Mouse (Mus musculus): Measurements from ENCODE around the gene Zfp296. TPM values are rescaled to one million over a fixed set of nuclear protein-coding genes. Genes with fewer than 3 reads are reported as not detected.
A peak's percentile ranks its signal among the peaks of the same experiment; 100 is the strongest.

The Zfp296 gene
- polyA plus RNA-seq, 1 experiment from 2014 or later, result 0.34 TPM

GRCm38 (mm10) chr7:19620811-19621210 lies 43.7 kb downstream of the Zfp296 start:
- H3K9ac ChIP-seq, result no peak overlapping the region
- H3K27ac ChIP-seq, result no peak overlapping the region
- no peak overlapping the region for H3K4me2 ChIP-seq
- no peaks in the 10 kb centered on the region for H3K9me3 ChIP-seq
- ATAC-seq (ENCODE audit: low FRiP score), result no peak
- WGBS, result 91% methylated on average over 7 of the region's 7 CpGs
- no peaks in the 10 kb centered on the region for H3K36me3 ChIP-seq (replicated peaks)
- H3K27me3 ChIP-seq, result peaks cover 14% of the 10 kb centered on the region
- H3K4me1 ChIP-seq, result peaks cover 7% of the 10 kb centered on the region
- no peak overlapping the region for H3K4me3 ChIP-seq (replicated peaks)

DNA sequence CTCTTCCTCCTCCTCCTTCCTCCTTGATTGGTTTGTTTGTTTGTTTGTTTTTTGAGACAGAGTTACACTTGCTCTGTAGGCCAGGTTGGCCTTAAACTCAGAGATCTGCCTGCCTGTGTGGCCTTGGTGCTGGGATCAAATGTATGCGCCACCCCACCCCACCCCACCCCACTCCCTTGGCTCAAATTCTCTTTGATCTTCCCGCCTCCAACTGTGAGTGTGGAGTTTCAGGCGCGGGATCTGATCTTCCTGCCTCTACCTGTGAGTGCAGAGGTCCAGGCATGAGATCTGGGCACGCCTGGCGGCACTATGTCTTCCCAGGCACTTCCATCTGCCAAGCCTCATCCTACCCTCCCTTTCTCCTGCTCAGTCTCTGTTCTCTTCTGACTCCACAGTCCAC lies 45.2 kb downstream of the Zfp296 start:
- WGBS, result 42% methylated on average over 6 of the region's 6 CpGs
- no peaks in the 10 kb centered on the region for H3K9me3 ChIP-seq
- no peak overlapping the region for H3K27ac ChIP-seq
- H3K4me1 ChIP-seq, result peaks cover 7% of the 10 kb centered on the region
- no peak overlapping the region for H3K9ac ChIP-seq
- no peak overlapping the region for H3K4me3 ChIP-seq (replicated peaks)
- no peak overlapping the region for H3K4me2 ChIP-seq
- peaks cover 14% of the 10 kb centered on the region for H3K27me3 ChIP-seq
- ATAC-seq (ENCODE audit: low FRiP score), result no peak
- H3K36me3 ChIP-seq (replicated peaks), result no peaks in the 10 kb centered on the region

DNA sequence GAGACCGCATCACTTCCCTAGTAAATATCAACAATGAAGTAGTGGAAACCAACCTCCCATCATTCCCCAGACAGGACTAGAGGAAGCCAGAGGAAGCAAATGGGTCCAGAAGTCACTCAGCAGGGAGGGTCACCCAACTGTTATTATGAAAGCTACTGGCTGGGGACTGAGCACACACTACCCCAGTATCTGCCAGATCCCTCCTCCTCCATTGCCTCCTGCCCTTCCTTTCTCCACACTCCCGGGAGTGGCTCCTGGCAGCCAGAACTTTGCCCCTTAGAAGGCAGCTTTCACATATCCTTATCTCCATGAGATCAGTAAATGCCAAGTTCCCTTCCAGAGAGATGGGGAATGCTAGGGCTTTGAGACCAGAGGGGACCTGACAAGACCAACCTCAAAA lies 46.3 kb downstream of the Zfp296 start:
- Histone ChIP-seq H3K27me3 (peaks cover 14% of the 10 kb centered on the region), H3K27ac (no peak overlapping the region), H3K4me2 (no peak overlapping the region), H3K4me1 (peaks cover 10% of the 10 kb centered on the region), H3K4me3 (replicated peaks) (no peak overlapping the region), H3K9me3 (no peaks in the 10 kb centered on the region), H3K36me3 (replicated peaks) (no peaks in the 10 kb centered on the region), H3K9ac (no peak overlapping the region)
- 75% methylated on average over 2 of the region's 2 CpGs for WGBS
- no peak for ATAC-seq (ENCODE audit: low FRiP score)

DNA sequence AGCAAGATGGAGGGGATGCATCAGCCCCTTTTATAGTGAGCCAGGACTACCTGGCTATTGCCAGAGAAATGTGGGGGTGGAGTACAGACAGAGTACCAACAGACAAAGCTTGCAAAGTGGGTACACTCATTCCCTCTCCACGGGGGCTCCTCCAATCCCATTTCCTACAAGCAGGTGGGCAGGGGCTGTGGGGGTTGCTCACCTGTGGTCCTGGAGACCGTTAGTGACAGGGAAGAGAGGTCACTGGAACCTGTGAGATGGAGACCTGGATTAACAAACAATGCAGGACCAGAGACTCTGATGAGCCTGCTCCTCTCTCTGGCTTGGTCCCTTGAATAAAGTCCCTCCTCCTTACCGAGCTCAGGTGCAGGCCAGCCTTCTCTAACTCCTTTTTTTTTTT lies 50.6 kb downstream of the Zfp296 start:
- Histone ChIP-seq H3K4me1 (peaks cover 11% of the 10 kb centered on the region; the same call in 1 of the 2 replicates), H3K27ac (no peak overlapping the region), H3K4me2 (peak overlapping the region; percentile 95; the same call in 1 of the 2 replicates), H3K4me3 (replicated peaks) (no peak overlapping the region), H3K9ac (no peak overlapping the region), H3K9me3 (no peaks in the 10 kb centered on the region), H3K27me3 (no peaks in the 10 kb centered on the region), H3K36me3 (replicated peaks) (peaks cover 10% of the 10 kb centered on the region)
- no peak for ATAC-seq (ENCODE audit: low FRiP score)
- 61% methylated on average over 3 of the region's 3 CpGs for WGBS

- peak overlapping the region; percentile 72 for H3K4me3 ChIP-seq (replicated peaks)
- peak overlapping the region; percentile 78; the same call in 1 of the 2 replicates for H3K27ac ChIP-seq
- H3K9me3 ChIP-seq, result no peaks in the 10 kb centered on the region
- ATAC-seq (ENCODE audit: low FRiP score), result no peak
- peaks cover 14% of the 10 kb centered on the region for H3K36me3 ChIP-seq (replicated peaks)
- peaks cover 11% of the 10 kb centered on the region; the same call in 1 of the 2 replicates for H3K4me1 ChIP-seq
- peak overlapping the region; percentile 95 for H3K4me2 ChIP-seq
- no peak overlapping the region for H3K9ac ChIP-seq
- 18% methylated on average over 17 of the region's 17 CpGs for WGBS
- H3K27me3 ChIP-seq, result no peaks in the 10 kb centered on the region
Observed at GRCm38 (mm10) chr7:19628192-19628535, 51.1 kb downstream of the Zfp296 start.

- no peaks in the 10 kb centered on the region for H3K27me3 ChIP-seq
- H3K4me2 ChIP-seq, result peak overlapping the region; percentile 95
- peak; percentile 90 for ATAC-seq (ENCODE audit: low FRiP score)
- 2% methylated on average over 50 of the region's 57 CpGs for WGBS
- peaks cover 11% of the 10 kb centered on the region; the same call in 1 of the 2 replicates for H3K4me1 ChIP-seq
- peak overlapping the region; percentile 78 for H3K27ac ChIP-seq
- H3K9me3 ChIP-seq, result no peaks in the 10 kb centered on the region
- peak overlapping the region; percentile 58; the same call in 1 of the 2 replicates for H3K9ac ChIP-seq
- H3K4me3 ChIP-seq (replicated peaks), result peak overlapping the region; percentile 72
- peaks cover 20% of the 10 kb centered on the region for H3K36me3 ChIP-seq (replicated peaks)
Observed at GRCm38 (mm10) chr7:19628536-19629360, 51.7 kb downstream of the Zfp296 start.

GRCm38 (mm10) chr7:19629361-19629734 lies 52.3 kb downstream of the Zfp296 start, which contains the start of gene Relb:
Gene Relb, minus strand, starts transcription at chr7:19629438.
- H3K27ac ChIP-seq, result peak within 1 kb of the TSS; percentile 78
- WGBS, result 1% methylated on average over 26 of the region's 41 CpGs

More at GRCm38 (mm10) chr7:19629361-19629734, 52.3 kb downstream of the Zfp296 start, which contains the start of gene Relb:
- Histone ChIP-seq H3K4me3 (replicated peaks) (peak within 1 kb of the TSS; percentile 72), H3K9ac (peak within 1 kb of the TSS; percentile 58; the same call in 1 of the 2 replicates), H3K27me3 (no peaks in the 10 kb centered on the region), H3K4me1 (peaks cover 11% of the 10 kb centered on the region; the same call in 1 of the 2 replicates), H3K4me2 (peak within 1 kb of the TSS; percentile 95), H3K9me3 (no peaks in the 10 kb centered on the region), H3K36me3 (replicated peaks) (peaks cover 26% of the 10 kb centered on the region)
- ATAC-seq (ENCODE audit: low FRiP score), result peak; percentile 78

Other genes starting within 250 kb of the Zfp296 start
- 89.7 and 100 TPM in 2 replicates for gene Ercc1, start 232.5 kb upstream of the Zfp296 start, polyA plus RNA-seq (2016; fragmentation: Nextera tagmentation; extraction: Ambion mirVana)
- gene Cd3eap, start 217.8 kb upstream of the Zfp296 start, polyA plus RNA-seq (2016; fragmentation: Nextera tagmentation; extraction: Ambion mirVana), result 24.7 and 24.8 TPM in 2 replicates
- gene Ppp1r13l, start 217.5 kb upstream of the Zfp296 start, polyA plus RNA-seq (2016; fragmentation: Nextera tagmentation; extraction: Ambion mirVana), result 4.8 and 5.3 TPM in 2 replicates
- 23.3 and 23.7 TPM in 2 replicates for gene Ercc2, start 195.3 kb upstream of the Zfp296 start, polyA plus RNA-seq (2016; fragmentation: Nextera tagmentation; extraction: Ambion mirVana)
- gene Klc3, start 173.2 kb upstream of the Zfp296 start, polyA plus RNA-seq (2016; fragmentation: Nextera tagmentation; extraction: Ambion mirVana), result 2.8 and 5.4 TPM in 2 replicates
- gene Ckm, start 172.5 kb upstream of the Zfp296 start, polyA plus RNA-seq (2016; fragmentation: Nextera tagmentation; extraction: Ambion mirVana), result not detected in 2 replicates
- 14.0 and 14.3 TPM in 2 replicates for gene Mark4, start 118.5 kb upstream of the Zfp296 start, polyA plus RNA-seq (2016; fragmentation: Nextera tagmentation; extraction: Ambion mirVana)
- 0.51 and 0.69 TPM in 2 replicates for gene Exoc3l2, start 114.0 kb upstream of the Zfp296 start, polyA plus RNA-seq (2016; fragmentation: Nextera tagmentation; extraction: Ambion mirVana)
- 3.5 and 3.9 TPM in 2 replicates for gene Bloc1s3, start 68.9 kb upstream of the Zfp296 start, polyA plus RNA-seq (2016; fragmentation: Nextera tagmentation; extraction: Ambion mirVana)
- gene Trappc6a, start 68.9 kb upstream of the Zfp296 start, polyA plus RNA-seq (2016; fragmentation: Nextera tagmentation; extraction: Ambion mirVana), result 43.6 and 47.5 TPM in 2 replicates
- gene Nkpd1, start 59.4 kb upstream of the Zfp296 start, polyA plus RNA-seq (2016; fragmentation: Nextera tagmentation; extraction: Ambion mirVana), result 0.17 TPM in 1 of 2 replicates, not detected in the other
- gene Ppp1r37, start 14.2 kb upstream of the Zfp296 start, polyA plus RNA-seq (2016; fragmentation: Nextera tagmentation; extraction: Ambion mirVana), result 34.9 and 35.4 TPM in 2 replicates
- gene Gemin7, start 308 bp downstream of the Zfp296 start, polyA plus RNA-seq (2016; fragmentation: Nextera tagmentation; extraction: Ambion mirVana), result 120 and 125 TPM in 2 replicates
- 66.3 and 67.6 TPM in 2 replicates for gene Clasrp, start 27.2 kb downstream of the Zfp296 start, polyA plus RNA-seq (2016; fragmentation: Nextera tagmentation; extraction: Ambion mirVana)
- gene Relb, start 52.2 kb downstream of the Zfp296 start, polyA plus RNA-seq (2016; fragmentation: Nextera tagmentation; extraction: Ambion mirVana), result 3.3 and 3.6 TPM in 2 replicates
- gene Clptm1, start 87.7 kb downstream of the Zfp296 start, polyA plus RNA-seq (2016; fragmentation: Nextera tagmentation; extraction: Ambion mirVana), result 85.6 and 87.6 TPM in 2 replicates
- gene Apoc2, start 100.7 kb downstream of the Zfp296 start, polyA plus RNA-seq (2016; fragmentation: Nextera tagmentation; extraction: Ambion mirVana), result not detected in 2 replicates
- not detected in 2 replicates for gene Gm44805, start 104.1 kb downstream of the Zfp296 start, polyA plus RNA-seq (2016; fragmentation: Nextera tagmentation; extraction: Ambion mirVana)
- gene Apoc4, start 104.2 kb downstream of the Zfp296 start, polyA plus RNA-seq (2016; fragmentation: Nextera tagmentation; extraction: Ambion mirVana), result not detected in 2 replicates
- gene Apoc1, start 115.4 kb downstream of the Zfp296 start, polyA plus RNA-seq (2016; fragmentation: Nextera tagmentation; extraction: Ambion mirVana), result 0.73 and 1.2 TPM in 2 replicates
- 115 and 128 TPM in 2 replicates for gene Apoe, start 121.9 kb downstream of the Zfp296 start, polyA plus RNA-seq (2016; fragmentation: Nextera tagmentation; extraction: Ambion mirVana)
- gene Tomm40, start 138.2 kb downstream of the Zfp296 start, polyA plus RNA-seq (2016; fragmentation: Nextera tagmentation; extraction: Ambion mirVana), result 136 and 149 TPM in 2 replicates
- gene Nectin2, start 173.2 kb downstream of the Zfp296 start, polyA plus RNA-seq (2016; fragmentation: Nextera tagmentation; extraction: Ambion mirVana), result 45.9 and 47.3 TPM in 2 replicates
- gene Bcam, start 193.7 kb downstream of the Zfp296 start, polyA plus RNA-seq (2016; fragmentation: Nextera tagmentation; extraction: Ambion mirVana), result 8.9 and 10.9 TPM in 2 replicates
- 0.47 and 0.56 TPM in 2 replicates for gene Cblc, start 219.5 kb downstream of the Zfp296 start, polyA plus RNA-seq (2016; fragmentation: Nextera tagmentation; extraction: Ambion mirVana)
- 0.62 and 0.96 TPM in 2 replicates for gene Bcl3, start 245.5 kb downstream of the Zfp296 start, polyA plus RNA-seq (2016; fragmentation: Nextera tagmentation; extraction: Ambion mirVana)

Data from forebrain, embryonic 12.5 days (tissue).